Mouse (Mus musculus) forebrain, embryonic 16.5 days (tissue): ENCODE measurements at regions not wholly inside any gene's neighbourhood (a gene's known extent, or its start where the extent isn't known, plus 50 kb on each side); places are given as distances from the start of the nearest gene placed in this dataset.
A peak's percentile ranks its signal among the peaks of the same experiment; 100 is the strongest.

Experiments used
- ATAC-seq: fragments of 200-750 bp; cut with Nextera tagmentation; 2 replicates; pipeline ENCODE4 v1.8.0; 2017; ENCODE audit warnings: mild to moderate bottlenecking, moderate library complexity
- H3K27ac ChIP-seq: fragments of 300-500 bp; sonication (generic); 2 replicates; pipeline ENCODE4 v1.5.1; 2014; ENCODE audit warnings: low read length, control low read depth
- H3K27me3 ChIP-seq: fragments of 300-500 bp; sonication (generic); replicated peaks from 2 replicates; pipeline ENCODE4 v1.6.1; 2014; ENCODE audit warnings: low read length; ENCODE audit not compliant: control insufficient read depth, insufficient read depth
- H3K36me3 ChIP-seq: fragments of 300-500 bp; sonication (generic); 2 replicates; pipeline ENCODE4 v1.6.1; 2014; ENCODE audit not compliant: control insufficient read depth, insufficient read depth
- H3K4me1 ChIP-seq: fragments of 300-500 bp; sonication (generic); replicated peaks from 2 replicates; pipeline ENCODE4 v1.6.1; 2014; ENCODE audit warnings: low read length; ENCODE audit not compliant: control insufficient read depth, insufficient read depth
- H3K4me2 ChIP-seq: fragments of 300-500 bp; sonication (generic); 2 replicates; pipeline ENCODE4 v1.6.1; 2014; ENCODE audit warnings: mild to moderate bottlenecking, low read length, control low read depth
- H3K4me3 ChIP-seq: fragments of 300-500 bp; sonication (generic); replicated peaks from 2 replicates; pipeline ENCODE4 v1.5.1; 2014; ENCODE audit warnings: mild to moderate bottlenecking, low read length, control low read depth
- H3K9ac ChIP-seq: fragments of 300-500 bp; sonication (generic); replicated peaks from 2 replicates; pipeline ENCODE4 v1.6.1; 2014; ENCODE audit warnings: low read depth, low read length, control low read depth
- H3K9me3 ChIP-seq: fragments of 300-500 bp; sonication (generic); 2 replicates; pipeline ENCODE4 v1.6.1; 2016; ENCODE audit warnings: low read length; ENCODE audit not compliant: control insufficient read depth
- WGBS: fragments of 180-500 bp; shearing (Covaris S2); extraction: QIAGEN DNeasy Blood & Tissue Kit; methylation state at CpG from one replicate; pipeline ENCODE4 v1.1.7; 2014; 5-methylcytosine and 5-hydroxymethylcytosine counted together

DNA sequence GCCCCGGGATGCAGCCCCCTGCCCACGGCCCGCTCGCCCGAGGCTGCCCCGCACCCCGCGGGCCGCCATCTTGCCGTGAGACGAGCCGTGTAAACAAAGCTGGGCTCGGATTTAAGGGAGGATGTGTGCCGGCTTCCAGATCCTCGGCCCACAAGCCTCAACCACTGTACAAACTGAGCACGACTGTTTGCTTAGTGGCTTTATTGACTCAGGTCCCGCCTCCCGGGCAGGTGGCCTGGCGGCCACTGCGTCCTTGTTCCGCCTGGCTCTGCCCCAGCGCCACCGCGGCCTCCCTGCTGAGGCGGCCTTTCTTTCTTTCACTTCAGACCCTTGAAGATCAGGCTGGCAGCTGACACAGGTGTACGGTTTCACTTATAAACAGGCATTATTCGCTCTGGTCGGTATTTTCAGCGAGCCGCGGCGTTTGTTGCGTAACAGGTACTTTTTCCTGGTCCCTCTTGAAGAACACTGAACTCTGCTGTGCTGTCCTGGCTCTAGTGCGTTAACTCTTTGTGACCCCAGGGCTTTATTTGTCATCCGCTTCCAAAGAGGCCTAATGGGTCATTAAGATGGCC is 128.1 kb upstream of the Zfp706 start:
- peak overlapping the region; percentile 86 for H3K4me2 ChIP-seq
- peak overlapping the region; percentile 55 for H3K4me3 ChIP-seq
- H3K27me3 ChIP-seq, result no peaks in the 10 kb centered on the region
- no peaks in the 10 kb centered on the region for H3K9me3 ChIP-seq
- 2% methylated on average over 35 of the region's 35 CpGs for WGBS
- H3K9ac ChIP-seq, result peak overlapping the region; percentile 83
- peak overlapping the region; percentile 77 for H3K27ac ChIP-seq
- peak; percentile 75 for ATAC-seq
- H3K36me3 ChIP-seq, result no peaks in the 10 kb centered on the region
- peaks cover 12% of the 10 kb centered on the region for H3K4me1 ChIP-seq

DNA sequence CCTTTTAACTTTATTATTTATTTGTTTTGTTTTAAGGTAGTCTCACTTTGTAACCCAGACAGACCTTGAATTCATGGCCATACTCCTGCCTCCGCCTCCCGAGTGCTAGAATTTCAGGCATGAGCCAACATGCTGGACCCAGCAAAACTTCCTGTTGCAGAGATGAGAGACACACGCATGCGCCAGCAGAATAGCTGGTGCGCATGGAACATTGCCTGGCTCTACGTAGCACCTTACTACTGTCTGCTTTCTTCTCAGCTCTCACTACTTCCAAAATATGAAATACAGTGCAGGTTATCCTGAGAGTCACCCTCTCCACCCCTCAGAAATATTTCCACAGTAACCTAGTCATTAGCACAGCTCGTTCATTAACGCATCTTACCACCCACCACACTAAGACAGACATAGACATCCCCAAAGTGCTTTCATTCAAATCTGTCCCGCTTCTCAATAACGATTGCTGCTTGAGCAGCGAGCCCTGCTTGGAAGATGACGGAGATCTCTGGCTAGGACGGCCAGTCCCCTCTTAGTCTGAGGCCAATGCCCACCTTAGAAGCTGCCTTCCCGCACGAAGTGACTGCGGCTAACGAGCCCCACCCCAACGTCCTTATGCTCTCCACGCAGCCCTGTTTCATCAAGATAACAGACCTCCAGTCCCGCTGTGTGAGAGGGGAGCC is 127.5 kb upstream of the Zfp706 start:
- Histone ChIP-seq H3K27ac (peak overlapping the region; percentile 77), H3K4me2 (peak overlapping the region; percentile 86), H3K27me3 (no peaks in the 10 kb centered on the region), H3K9me3 (no peaks in the 10 kb centered on the region), H3K9ac (peak overlapping the region; percentile 83), H3K4me3 (peak overlapping the region; percentile 55), H3K36me3 (no peaks in the 10 kb centered on the region), H3K4me1 (peaks cover 12% of the 10 kb centered on the region)
- WGBS, result 24% methylated on average over 20 of the region's 20 CpGs
- ATAC-seq, result peak; percentile 44

DNA sequence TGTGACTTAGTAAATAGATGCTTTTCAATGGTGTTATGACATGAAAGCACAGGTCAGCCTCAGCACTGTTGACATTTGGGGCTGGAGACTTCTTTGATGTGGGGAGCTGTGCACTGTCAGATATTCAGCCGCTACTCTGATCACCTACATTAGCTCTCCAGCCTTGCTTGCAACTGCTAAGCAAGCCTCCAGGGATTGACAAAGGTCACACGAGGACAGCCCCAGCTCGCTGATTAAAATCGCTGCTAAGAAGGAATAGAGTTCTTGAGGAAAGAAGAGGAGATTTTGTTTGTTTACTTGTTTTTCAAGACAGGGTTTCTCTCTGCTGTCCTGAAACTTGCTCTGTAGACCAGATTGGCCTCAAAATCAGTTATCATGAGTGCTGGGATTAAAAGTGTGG is 126.8 kb upstream of the Zfp706 start:
- no peaks in the 10 kb centered on the region for H3K9me3 ChIP-seq
- no peak; the same call in 1 of the 2 replicates for ATAC-seq
- peaks cover 12% of the 10 kb centered on the region for H3K4me1 ChIP-seq
- no peaks in the 10 kb centered on the region for H3K36me3 ChIP-seq
- no peak overlapping the region for H3K9ac ChIP-seq
- WGBS, result 45% methylated on average over 4 of the region's 4 CpGs
- H3K4me3 ChIP-seq, result no peak overlapping the region
- no peaks in the 10 kb centered on the region for H3K27me3 ChIP-seq
- H3K27ac ChIP-seq, result no peak overlapping the region
- H3K4me2 ChIP-seq, result no peak overlapping the region; the same call in 1 of the 2 replicates

DNA sequence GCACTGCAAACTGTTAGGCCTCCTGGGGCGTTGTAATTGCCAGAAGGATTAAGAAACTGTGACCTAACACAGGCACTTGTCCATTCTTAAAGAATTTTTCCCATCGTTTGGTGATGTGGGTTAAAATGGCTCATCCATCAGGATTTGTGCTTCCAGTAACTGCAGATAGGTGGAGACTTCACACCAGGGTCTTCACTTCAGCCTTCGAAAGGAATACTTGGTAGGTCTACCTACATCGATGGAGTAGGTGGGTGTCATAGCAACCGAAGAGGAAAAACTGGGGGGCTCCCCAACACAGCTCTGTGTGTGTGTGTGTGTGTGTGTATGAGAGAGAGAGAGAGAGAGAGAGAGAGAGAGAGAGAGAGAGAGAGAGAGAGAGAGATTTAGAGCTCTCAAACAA is 126.3 kb upstream of the Zfp706 start:
- Histone ChIP-seq H3K27ac (no peak overlapping the region), H3K27me3 (no peaks in the 10 kb centered on the region), H3K4me2 (no peak overlapping the region), H3K4me1 (peaks cover 12% of the 10 kb centered on the region), H3K36me3 (no peaks in the 10 kb centered on the region), H3K9me3 (no peaks in the 10 kb centered on the region), H3K4me3 (no peak overlapping the region), H3K9ac (no peak overlapping the region)
- peak; percentile 76 for ATAC-seq
- 31% methylated on average over 5 of the region's 5 CpGs for WGBS

DNA sequence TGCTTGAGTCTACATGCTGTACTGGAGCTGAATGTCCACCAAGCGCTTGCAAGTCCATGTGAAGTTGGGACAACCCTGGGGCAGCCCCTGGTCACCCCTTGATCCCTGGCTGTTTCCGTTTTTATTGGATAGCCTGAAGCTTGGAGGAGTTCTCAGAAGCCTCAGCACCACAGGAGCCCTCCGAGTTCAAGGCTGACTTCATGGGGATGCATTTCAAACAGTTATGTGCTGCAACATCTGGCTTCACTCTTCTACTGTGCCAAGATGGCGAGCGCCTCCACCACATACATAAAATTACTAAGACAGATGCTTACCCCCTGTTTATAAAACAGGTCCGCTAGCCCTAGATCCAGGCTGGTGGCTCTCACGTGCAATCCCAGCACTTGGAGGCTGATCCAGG is 120.1 kb upstream of the Zfp706 start:
- H3K27me3 ChIP-seq, result no peaks in the 10 kb centered on the region
- H3K9ac ChIP-seq, result no peak overlapping the region
- H3K27ac ChIP-seq, result no peak overlapping the region
- 82% methylated on average over 7 of the region's 7 CpGs for WGBS
- H3K4me2 ChIP-seq, result no peak overlapping the region
- no peaks in the 10 kb centered on the region for H3K4me1 ChIP-seq
- H3K36me3 ChIP-seq, result no peaks in the 10 kb centered on the region
- no peak for ATAC-seq
- no peaks in the 10 kb centered on the region for H3K9me3 ChIP-seq
- no peak overlapping the region for H3K4me3 ChIP-seq

DNA sequence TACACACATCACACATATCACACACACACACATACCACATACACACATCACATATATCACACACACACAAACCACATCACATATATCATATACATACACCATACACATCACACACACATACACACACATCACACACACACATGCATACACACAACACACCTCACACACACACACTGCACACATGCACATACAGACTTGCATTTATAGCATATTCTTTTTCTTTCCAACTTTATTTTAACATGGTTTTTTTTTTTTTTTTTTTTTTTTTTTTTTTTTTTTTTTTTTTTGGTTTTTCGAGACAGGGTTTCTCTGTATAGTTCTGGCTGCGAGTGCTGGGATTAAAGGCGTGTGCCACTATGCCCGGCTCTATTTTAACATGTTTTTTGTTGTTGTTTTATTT is 119.6 kb upstream of the Zfp706 start:
- 91% methylated on average over 4 of the region's 4 CpGs for WGBS

DNA sequence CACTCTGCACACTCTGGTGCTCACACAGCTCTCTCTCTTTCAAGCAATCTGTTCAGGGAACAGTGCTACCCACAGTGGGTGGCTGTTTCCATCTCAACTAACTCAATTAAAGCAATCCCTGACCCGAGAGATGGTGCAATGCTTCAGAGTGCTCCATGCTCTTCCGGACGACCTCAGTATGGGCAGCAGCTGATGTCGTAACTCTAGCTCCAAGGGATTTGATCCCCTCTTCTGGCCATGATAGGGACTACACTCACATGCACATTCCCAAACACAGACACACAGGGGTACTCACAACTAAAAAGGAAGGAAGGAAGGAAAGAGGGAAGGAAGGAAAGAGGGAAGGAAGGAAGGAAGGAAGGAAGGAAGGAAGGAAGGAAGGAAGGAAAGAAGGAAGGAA is 118.2 kb upstream of the Zfp706 start:
- H3K27ac ChIP-seq, result no peak overlapping the region
- H3K4me2 ChIP-seq, result no peak overlapping the region
- no peak overlapping the region for H3K9ac ChIP-seq
- H3K4me1 ChIP-seq, result no peaks in the 10 kb centered on the region
- ATAC-seq, result no peak
- no peaks in the 10 kb centered on the region for H3K27me3 ChIP-seq
- WGBS, result 78% methylated on average over 4 of the region's 4 CpGs
- H3K4me3 ChIP-seq, result no peak overlapping the region
- H3K36me3 ChIP-seq, result no peaks in the 10 kb centered on the region
- H3K9me3 ChIP-seq, result no peaks in the 10 kb centered on the region

More for the DNA sequence above, 119.6 kb upstream of the Zfp706 start:
- Histone ChIP-seq H3K9ac (no peak overlapping the region), H3K4me2 (no peak overlapping the region), H3K4me1 (no peaks in the 10 kb centered on the region), H3K4me3 (no peak overlapping the region), H3K27ac (no peak overlapping the region), H3K9me3 (no peaks in the 10 kb centered on the region), H3K36me3 (no peaks in the 10 kb centered on the region), H3K27me3 (no peaks in the 10 kb centered on the region)
- ATAC-seq, result no peak

DNA sequence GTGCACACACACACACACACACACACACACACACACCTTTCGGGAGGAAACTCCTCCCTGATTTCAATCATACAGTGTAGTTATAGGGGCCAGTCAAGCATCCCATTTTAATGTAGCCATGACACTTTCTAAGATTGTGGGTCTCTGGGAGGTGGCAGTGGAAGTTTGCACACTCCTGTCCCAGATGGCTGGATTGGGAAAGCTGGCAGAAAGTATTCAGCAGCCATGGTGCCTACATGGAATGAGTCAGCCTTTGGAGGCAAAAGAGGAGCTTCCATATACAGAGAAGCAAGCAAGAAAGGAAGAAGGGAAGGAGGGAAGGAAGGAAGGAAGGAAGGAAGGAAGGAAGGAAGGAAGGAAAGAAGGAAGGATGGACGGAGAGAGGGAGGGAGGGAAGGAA is 117.4 kb upstream of the Zfp706 start:
- Histone ChIP-seq H3K27ac (no peak overlapping the region), H3K9me3 (no peaks in the 10 kb centered on the region), H3K9ac (no peak overlapping the region), H3K4me2 (no peak overlapping the region), H3K27me3 (no peaks in the 10 kb centered on the region), H3K4me3 (no peak overlapping the region), H3K36me3 (no peaks in the 10 kb centered on the region), H3K4me1 (no peaks in the 10 kb centered on the region)
- no peak for ATAC-seq
- 97% methylated on average over 2 of the region's 2 CpGs for WGBS

DNA sequence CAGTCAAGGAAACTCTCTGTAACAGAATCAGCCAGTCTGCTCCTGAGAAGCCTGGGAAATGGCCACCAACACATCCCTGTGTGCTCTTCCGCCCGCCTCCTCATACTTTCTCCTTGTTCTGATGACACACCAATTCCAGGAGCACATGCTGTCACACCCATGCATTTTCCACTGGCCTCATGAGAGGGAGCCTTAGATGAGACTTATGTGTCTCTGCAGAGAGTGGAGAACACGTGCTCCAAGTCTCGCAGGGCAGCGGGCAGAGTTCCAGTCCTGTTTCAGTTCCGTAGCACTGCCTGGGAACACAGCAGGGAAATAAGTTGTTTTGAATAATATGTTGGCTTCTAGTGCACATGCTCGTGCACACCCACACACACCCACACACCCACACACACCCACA is 116.7 kb upstream of the Zfp706 start:
- H3K4me2 ChIP-seq, result no peak overlapping the region
- no peak overlapping the region for H3K4me3 ChIP-seq
- no peaks in the 10 kb centered on the region for H3K9me3 ChIP-seq
- ATAC-seq, result no peak
- WGBS, result 68% methylated on average over 7 of the region's 7 CpGs
- no peak overlapping the region for H3K9ac ChIP-seq
- no peak overlapping the region for H3K27ac ChIP-seq
- no peaks in the 10 kb centered on the region for H3K27me3 ChIP-seq
- H3K4me1 ChIP-seq, result no peaks in the 10 kb centered on the region
- H3K36me3 ChIP-seq, result no peaks in the 10 kb centered on the region
